Mouse (Mus musculus): ENCODE data around the gene Olfr61. TPM values are rescaled to one million over a fixed set of nuclear protein-coding genes. Genes with fewer than 3 reads are reported as not detected.
A peak's percentile ranks its signal among the peaks of the same experiment; 100 is the strongest.
"Not testable (repeated sequence)": the region's sequence is repeated elsewhere in the genome, so short reads cannot be mapped to it uniquely, and the experiment has no call there.

Gene Olfr61
- polyA plus RNA-seq (2014; fragmentation: Nextera tagmentation; extraction: Ambion mirVana): not detected in 2 replicates

GRCm38 (mm10) chr7:140628670-140629069 lies at the start of gene Olfr61:
Gene Olfr61 (plus strand): TSS chr7:140628970.
- H3K27ac ChIP-seq (ENCODE audit: low read depth, low read length); ATAC-seq (replicated peaks; ENCODE audit: insufficient number of reproducible peaks, low FRiP score, low TSS enrichment): not testable (repeated sequence)

DNA sequence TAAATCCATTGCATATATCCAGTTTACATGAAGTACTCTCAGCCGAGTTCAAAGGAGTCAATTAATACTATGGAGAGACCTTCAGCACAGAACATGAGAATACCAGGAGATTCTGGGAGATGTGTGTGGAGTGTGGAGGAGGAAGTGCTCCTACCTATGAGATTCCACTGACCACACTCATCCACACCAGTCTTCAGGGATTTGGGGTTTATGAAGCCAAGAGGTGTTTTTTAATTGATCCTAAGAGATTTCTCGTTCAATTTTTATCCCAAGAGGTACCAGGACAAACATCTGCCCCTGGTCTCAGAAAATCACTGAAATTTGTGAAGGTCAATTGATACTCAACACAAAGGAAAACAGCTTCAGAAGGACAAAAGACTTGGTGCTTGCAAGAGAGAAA lies 27.8 kb upstream of the Olfr61 start, which contains the start of gene Olfr46:
Gene Olfr46, plus strand, starts transcription at position 301 of the 400 bp plus-strand sequence.
- not testable (repeated sequence) for ATAC-seq (replicated peaks; ENCODE audit: insufficient number of reproducible peaks, low FRiP score, low TSS enrichment); H3K27ac ChIP-seq (ENCODE audit: low read depth, low read length); H3K9ac ChIP-seq (ENCODE audit: low read depth, low read length); H3K27me3 ChIP-seq (ENCODE audit: control insufficient read depth, insufficient read depth, low read length); H3K4me1 ChIP-seq (ENCODE audit: control insufficient read depth, insufficient read depth, low read length); H3K4me3 ChIP-seq (ENCODE audit: low read depth, low read length); H3K9me3 ChIP-seq (replicated peaks; ENCODE audit: control insufficient read depth, low read length); H3K4me2 ChIP-seq; H3K36me3 ChIP-seq (ENCODE audit: control insufficient read depth, insufficient read depth, low read length)
- 70% methylated on average over 2 of the region's 2 CpGs for WGBS (ENCODE audit: insufficient replicate concordance)

More at GRCm38 (mm10) chr7:140628670-140629069, at the start of gene Olfr61:
- not testable (repeated sequence) for H3K4me2 ChIP-seq; H3K4me3 ChIP-seq (ENCODE audit: low read depth, low read length); H3K9me3 ChIP-seq (replicated peaks; ENCODE audit: control insufficient read depth, low read length); H3K4me1 ChIP-seq (ENCODE audit: control insufficient read depth, insufficient read depth, low read length); H3K27me3 ChIP-seq (ENCODE audit: control insufficient read depth, insufficient read depth, low read length); H3K9ac ChIP-seq (ENCODE audit: low read depth, low read length); H3K36me3 ChIP-seq (ENCODE audit: control insufficient read depth, insufficient read depth, low read length)
- 79% methylated on average over 3 of the region's 3 CpGs for WGBS (ENCODE audit: insufficient replicate concordance)

GRCm38 (mm10) chr7:140630559-140630958 lies 1.8 kb downstream of the Olfr61 start:
- no peaks in the 10 kb centered on the region for H3K27me3 ChIP-seq (ENCODE audit: control insufficient read depth, insufficient read depth, low read length)
- H3K4me2 ChIP-seq: no peak overlapping the region
- no peak overlapping the region for H3K9ac ChIP-seq (ENCODE audit: low read depth, low read length)
- no peak overlapping the region for H3K27ac ChIP-seq (ENCODE audit: low read depth, low read length)
- H3K4me3 ChIP-seq (ENCODE audit: low read depth, low read length): no peak overlapping the region
- H3K4me1 ChIP-seq (ENCODE audit: control insufficient read depth, insufficient read depth, low read length): no peaks in the 10 kb centered on the region
- 64% methylated on average over 1 of the region's 1 CpGs for WGBS (ENCODE audit: insufficient replicate concordance)
- H3K36me3 ChIP-seq (ENCODE audit: control insufficient read depth, insufficient read depth, low read length): no peaks in the 10 kb centered on the region
- H3K9me3 ChIP-seq (replicated peaks; ENCODE audit: control insufficient read depth, low read length): no peaks in the 10 kb centered on the region
- no peak for ATAC-seq (replicated peaks; ENCODE audit: insufficient number of reproducible peaks, low FRiP score, low TSS enrichment)

DNA sequence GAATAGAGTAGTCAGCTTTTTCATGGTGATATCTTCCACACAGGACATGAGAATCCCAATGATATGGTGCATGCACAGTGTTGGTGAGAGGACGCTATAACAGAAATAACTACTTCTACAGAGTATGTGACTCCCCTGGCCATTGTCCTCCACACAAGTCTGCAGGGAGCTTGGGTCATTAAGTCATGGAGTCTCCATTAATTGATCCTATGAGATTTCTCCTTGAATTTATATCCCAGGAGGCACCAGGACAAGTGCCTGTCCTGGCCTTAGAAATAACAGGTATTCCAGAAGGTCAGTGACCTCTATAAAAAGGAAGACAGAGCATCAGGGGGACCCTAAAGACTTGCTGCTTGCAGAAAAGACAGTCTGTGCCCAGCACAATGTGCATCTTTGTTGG lies 17.4 kb downstream of the Olfr61 start, which contains the start of gene Olfr53:
Gene Olfr53, plus strand, starts transcription at position 301 of the 400 bp plus-strand sequence.
- WGBS (ENCODE audit: insufficient replicate concordance): 72% methylated on average over 1 of the region's 1 CpGs
- Histone ChIP-seq H3K27ac (ENCODE audit: low read depth, low read length) (no peak within 1 kb of the TSS), H3K36me3 (ENCODE audit: control insufficient read depth, insufficient read depth, low read length) (no peaks in the 10 kb centered on the region), H3K4me2 (no peak within 1 kb of the TSS), H3K27me3 (ENCODE audit: control insufficient read depth, insufficient read depth, low read length) (no peaks in the 10 kb centered on the region), H3K9me3 (replicated peaks; ENCODE audit: control insufficient read depth, low read length) (no peaks in the 10 kb centered on the region), H3K9ac (ENCODE audit: low read depth, low read length) (no peak within 1 kb of the TSS), H3K4me1 (ENCODE audit: control insufficient read depth, insufficient read depth, low read length) (no peaks in the 10 kb centered on the region), H3K4me3 (ENCODE audit: low read depth, low read length) (no peak within 1 kb of the TSS)
- no peak for ATAC-seq (replicated peaks; ENCODE audit: insufficient number of reproducible peaks, low FRiP score, low TSS enrichment)

DNA sequence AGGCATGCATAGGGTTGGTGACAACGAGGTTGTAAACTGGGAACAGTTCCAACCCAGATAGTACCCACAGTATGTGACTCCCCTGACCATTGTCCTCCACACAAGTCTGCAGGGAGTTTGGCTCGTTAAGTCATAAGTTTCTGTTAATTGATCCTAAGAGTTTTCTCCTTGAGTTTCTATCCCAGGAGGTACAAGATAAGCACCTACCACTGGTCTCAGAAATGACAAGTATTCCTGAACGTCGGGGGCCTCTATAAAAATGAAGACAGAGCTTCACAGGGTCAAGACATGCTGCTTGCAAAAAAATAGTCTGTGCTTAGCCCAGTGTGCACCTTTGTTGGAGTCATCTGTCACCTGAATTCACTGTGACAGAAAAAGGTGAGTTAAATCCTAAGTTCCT lies 30.9 kb downstream of the Olfr61 start, which contains the start of gene Olfr539:
Gene Olfr539, plus strand, starts transcription at position 301 of the 400 bp plus-strand sequence.
- Histone ChIP-seq H3K9me3 (replicated peaks; ENCODE audit: control insufficient read depth, low read length) (no peaks in the 10 kb centered on the region), H3K4me3 (ENCODE audit: low read depth, low read length) (no peak within 1 kb of the TSS), H3K36me3 (ENCODE audit: control insufficient read depth, insufficient read depth, low read length) (no peaks in the 10 kb centered on the region), H3K4me2 (no peak within 1 kb of the TSS), H3K27ac (ENCODE audit: low read depth, low read length) (no peak within 1 kb of the TSS), H3K9ac (ENCODE audit: low read depth, low read length) (no peak within 1 kb of the TSS), H3K27me3 (ENCODE audit: control insufficient read depth, insufficient read depth, low read length) (no peaks in the 10 kb centered on the region), H3K4me1 (ENCODE audit: control insufficient read depth, insufficient read depth, low read length) (no peaks in the 10 kb centered on the region)
- 69% methylated on average over 4 of the region's 4 CpGs for WGBS (ENCODE audit: insufficient replicate concordance)
- no peak for ATAC-seq (replicated peaks; ENCODE audit: insufficient number of reproducible peaks, low FRiP score, low TSS enrichment)

GRCm38 (mm10) chr7:140670693-140671092 lies 41.9 kb downstream of the Olfr61 start:
- WGBS (ENCODE audit: insufficient replicate concordance): 77% methylated on average over 3 of the region's 3 CpGs
- not testable (repeated sequence) for H3K9me3 ChIP-seq (replicated peaks; ENCODE audit: control insufficient read depth, low read length); H3K4me3 ChIP-seq (ENCODE audit: low read depth, low read length); ATAC-seq (replicated peaks; ENCODE audit: insufficient number of reproducible peaks, low FRiP score, low TSS enrichment); H3K4me1 ChIP-seq (ENCODE audit: control insufficient read depth, insufficient read depth, low read length); H3K4me2 ChIP-seq; H3K9ac ChIP-seq (ENCODE audit: low read depth, low read length); H3K27ac ChIP-seq (ENCODE audit: low read depth, low read length); H3K36me3 ChIP-seq (ENCODE audit: control insufficient read depth, insufficient read depth, low read length); H3K27me3 ChIP-seq (ENCODE audit: control insufficient read depth, insufficient read depth, low read length)

GRCm38 (mm10) chr7:140675863-140676262 lies 47.1 kb downstream of the Olfr61 start:
- 1% methylated on average over 6 of the region's 6 CpGs for WGBS (ENCODE audit: insufficient replicate concordance)
- Histone ChIP-seq H3K27me3 (ENCODE audit: control insufficient read depth, insufficient read depth, low read length) (no peaks in the 10 kb centered on the region), H3K9me3 (replicated peaks; ENCODE audit: control insufficient read depth, low read length) (no peaks in the 10 kb centered on the region), H3K36me3 (ENCODE audit: control insufficient read depth, insufficient read depth, low read length) (no peaks in the 10 kb centered on the region), H3K4me1 (ENCODE audit: control insufficient read depth, insufficient read depth, low read length) (no peaks in the 10 kb centered on the region), H3K4me3 (ENCODE audit: low read depth, low read length) (no peak overlapping the region), H3K27ac (ENCODE audit: low read depth, low read length) (no peak overlapping the region), H3K4me2 (peak overlapping the region; percentile 47), H3K9ac (ENCODE audit: low read depth, low read length) (no peak overlapping the region)
- ATAC-seq (replicated peaks; ENCODE audit: insufficient number of reproducible peaks, low FRiP score, low TSS enrichment): 0 out of 2 replicates have a peak, but pooled peaks have one; percentile 22

GRCm38 (mm10) chr7:140679591-140679990 lies 50.8 kb downstream of the Olfr61 start:
- not testable (repeated sequence) for H3K4me3 ChIP-seq (ENCODE audit: low read depth, low read length); H3K27me3 ChIP-seq (ENCODE audit: control insufficient read depth, insufficient read depth, low read length); H3K27ac ChIP-seq (ENCODE audit: low read depth, low read length); H3K9me3 ChIP-seq (replicated peaks; ENCODE audit: control insufficient read depth, low read length); H3K9ac ChIP-seq (ENCODE audit: low read depth, low read length); H3K4me2 ChIP-seq; ATAC-seq (replicated peaks; ENCODE audit: insufficient number of reproducible peaks, low FRiP score, low TSS enrichment); H3K4me1 ChIP-seq (ENCODE audit: control insufficient read depth, insufficient read depth, low read length); H3K36me3 ChIP-seq (ENCODE audit: control insufficient read depth, insufficient read depth, low read length)
- 67% methylated on average over 4 of the region's 4 CpGs for WGBS (ENCODE audit: insufficient replicate concordance)

- Histone ChIP-seq H3K27ac (ENCODE audit: low read depth, low read length) (no peak within 1 kb of the TSS), H3K27me3 (ENCODE audit: control insufficient read depth, insufficient read depth, low read length) (no peaks in the 10 kb centered on the region), H3K4me2 (no peak within 1 kb of the TSS), H3K9me3 (replicated peaks; ENCODE audit: control insufficient read depth, low read length) (no peaks in the 10 kb centered on the region), H3K9ac (ENCODE audit: low read depth, low read length) (no peak within 1 kb of the TSS), H3K4me1 (ENCODE audit: control insufficient read depth, insufficient read depth, low read length) (no peaks in the 10 kb centered on the region), H3K4me3 (ENCODE audit: low read depth, low read length) (no peak within 1 kb of the TSS), H3K36me3 (ENCODE audit: control insufficient read depth, insufficient read depth, low read length) (no peaks in the 10 kb centered on the region)
- ATAC-seq (replicated peaks; ENCODE audit: insufficient number of reproducible peaks, low FRiP score, low TSS enrichment): no peak
- WGBS (ENCODE audit: insufficient replicate concordance): 91% methylated on average over 1 of the region's 1 CpGs
Observed at GRCm38 (mm10) chr7:140681651-140682050, 52.9 kb downstream of the Olfr61 start, which contains the start of gene Olfr45. Gene Olfr45 (plus strand): TSS chr7:140681951.
